Mouse (Mus musculus): Measurements from ENCODE around the gene Ppp2r5c. TPM values are rescaled to one million over a fixed set of nuclear protein-coding genes. Genes with fewer than 3 reads are reported as not detected.

Gene Ppp2r5c
- total and polyA plus RNA-seq, 3 experiments, result 72.0 to 100.0 (median 93.9) TPM

GRCm38 (mm10) chr12:110472247-110472646 is 25.3 kb downstream of the Ppp2r5c start:
- Histone ChIP-seq H3K9me3 (replicated peaks; ENCODE audit: insufficient read depth, low read length) (no peaks in the 10 kb centered on the region), H3K9ac (ENCODE audit: control insufficient read depth, low read depth, low read length, poor library complexity, severe bottlenecking) (no peak overlapping the region), H3K4me1 (ENCODE audit: control insufficient read depth in 1 of 2, insufficient read depth in 2 of 2, low read length in 2 of 2) (no peaks in the 10 kb centered on the region; a peak in 1 of 4 replicates), H3K27me3 (ENCODE audit: control insufficient read depth in 1 of 2, insufficient read depth in 2 of 2, low read length in 2 of 2) (no peaks in the 10 kb centered on the region), H3K79me2 (ENCODE audit: control insufficient read depth, insufficient read depth, low read length, poor library complexity) (no peaks in the 10 kb centered on the region), H3K4me3 (ENCODE audit: control insufficient read depth in 1 of 2, insufficient read depth in 1 of 2, low read depth in 2 of 2, low read length in 2 of 2) (no peak overlapping the region), H3K27ac (ENCODE audit: control insufficient read depth, low read depth, low read length) (no peak overlapping the region), H3K36me3 (ENCODE audit: control insufficient read depth in 1 of 2, insufficient read depth in 2 of 2, low read length in 2 of 2) (no peaks in the 10 kb centered on the region; a peak in 1 of 4 replicates)
- DNase-seq (ENCODE audit: low read depth, low spot score), result no peak
- no peak for TF ChIP-seq POLR2AphosphoS5 (IDR thresholded peaks at IDR 0.05; ENCODE audit: borderline replicate concordance, low read depth, low read length)
- no peak for TF ChIP-seq ZMIZ1 (IDR thresholded peaks at IDR 0.05; ENCODE audit: low read depth, low read length)
- no peak for TF ChIP-seq POLR2A (IDR thresholded peaks at IDR 0.05; ENCODE audit: control insufficient read depth in 1 of 2, insufficient read depth in 1 of 2, low read depth in 1 of 2, low read length in 2 of 2, poor library complexity in 1 of 2)
- TF ChIP-seq NELFE (IDR thresholded peaks at IDR 0.05; ENCODE audit: low read depth, low read length), result no peak
- TF ChIP-seq MYB (IDR thresholded peaks at IDR 0.05; ENCODE audit: low read depth, low read length), result no peak
- TF ChIP-seq ZNF384 (IDR thresholded peaks at IDR 0.05; ENCODE audit: low read depth, low read length), result no peak
- no peak for TF ChIP-seq GATA1 (IDR thresholded peaks at IDR 0.05; ENCODE audit: low read depth, low read length)
- no peak for TF ChIP-seq BHLHE40 (IDR thresholded peaks at IDR 0.05; ENCODE audit: borderline replicate concordance, low read depth, low read length)
- TF ChIP-seq TCF12 (IDR thresholded peaks at IDR 0.05; ENCODE audit: low read depth, low read length), result no peak
- no peak for TF ChIP-seq ZC3H11A (IDR thresholded peaks at IDR 0.05; ENCODE audit: low read depth, low read length)

GRCm38 (mm10) chr12:110474497-110474896 is 27.6 kb downstream of the Ppp2r5c start:
- Histone ChIP-seq H3K27me3 (ENCODE audit: control insufficient read depth in 1 of 2, insufficient read depth in 2 of 2, low read length in 2 of 2) (no peaks in the 10 kb centered on the region), H3K27ac (ENCODE audit: control insufficient read depth, low read depth, low read length) (no peak overlapping the region), H3K9ac (ENCODE audit: control insufficient read depth, low read depth, low read length, poor library complexity, severe bottlenecking) (no peak overlapping the region), H3K79me2 (ENCODE audit: control insufficient read depth, insufficient read depth, low read length, poor library complexity) (no peaks in the 10 kb centered on the region), H3K4me3 (ENCODE audit: control insufficient read depth in 1 of 2, insufficient read depth in 1 of 2, low read depth in 2 of 2, low read length in 2 of 2) (no peak overlapping the region), H3K36me3 (ENCODE audit: control insufficient read depth in 1 of 2, insufficient read depth in 2 of 2, low read length in 2 of 2) (no peaks in the 10 kb centered on the region; a peak in 1 of 4 replicates), H3K9me3 (replicated peaks; ENCODE audit: insufficient read depth, low read length) (no peaks in the 10 kb centered on the region), H3K4me1 (ENCODE audit: control insufficient read depth in 1 of 2, insufficient read depth in 2 of 2, low read length in 2 of 2) (no peaks in the 10 kb centered on the region; a peak in 1 of 4 replicates)
- TF ChIP-seq MAZ (IDR thresholded peaks at IDR 0.05; ENCODE audit: low read depth, low read length), result no peak
- TF ChIP-seq MXI1 (IDR thresholded peaks at IDR 0.05; ENCODE audit: low read depth, low read length), result no peak
- no peak for TF ChIP-seq ETS1 (IDR thresholded peaks at IDR 0.05; ENCODE audit: low read depth, low read length)
- TF ChIP-seq ZMIZ1 (IDR thresholded peaks at IDR 0.05; ENCODE audit: low read depth, low read length), result no peak
- no peak for TF ChIP-seq POLR2A (IDR thresholded peaks at IDR 0.05; ENCODE audit: control insufficient read depth in 1 of 2, insufficient read depth in 1 of 2, low read depth in 1 of 2, low read length in 2 of 2, poor library complexity in 1 of 2)
- TF ChIP-seq POLR2AphosphoS5 (IDR thresholded peaks at IDR 0.05; ENCODE audit: borderline replicate concordance, low read depth, low read length), result no peak
- TF ChIP-seq USF1 (IDR thresholded peaks at IDR 0.05; ENCODE audit: low read depth, low read length), result no peak
- TF ChIP-seq USF2 (IDR thresholded peaks at IDR 0.05; ENCODE audit: borderline replicate concordance in 1 of 2, insufficient read depth in 1 of 2, low read depth in 1 of 2, low read length in 2 of 2), result no peak
- TF ChIP-seq MAFK (IDR thresholded peaks at IDR 0.05; ENCODE audit: borderline replicate concordance, low read depth, low read length), result no peak
- TF ChIP-seq ZNF384 (IDR thresholded peaks at IDR 0.05; ENCODE audit: low read depth, low read length), result no peak
- no peak for TF ChIP-seq E2F4 (IDR thresholded peaks at IDR 0.05; ENCODE audit: borderline replicate concordance, low read depth, low read length)
- TF ChIP-seq POLR2AphosphoS2 (IDR thresholded peaks at IDR 0.05; ENCODE audit: low read length), result no peak
- DNase-seq (ENCODE audit: low read depth, low spot score), result no peak

Data from MEL (cell line).